Mouse (Mus musculus): ENCODE data around the gene Ccl3.

DNA sequence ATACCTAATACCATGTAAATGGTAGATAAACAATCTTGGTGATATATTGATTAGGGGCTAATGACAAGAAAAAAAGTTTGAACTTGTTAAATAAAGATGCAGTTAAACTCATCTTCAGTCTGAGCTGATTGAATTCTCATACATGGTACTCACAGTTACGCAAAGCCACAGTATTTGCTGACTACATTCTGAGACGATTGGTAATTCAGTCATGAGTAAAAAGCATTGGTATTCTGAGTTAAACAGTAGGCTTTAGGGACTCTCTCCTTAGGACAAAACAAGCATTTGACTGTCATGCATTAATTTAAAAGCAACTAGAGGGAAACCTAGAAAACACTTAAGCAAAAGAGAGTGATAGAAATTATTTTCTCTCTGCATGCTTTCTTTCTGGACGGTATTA is 25.6 kb downstream of the Ccl3 start:
- no peak for TF ChIP-seq EP300 (IDR thresholded peaks at IDR 0.05; ENCODE audit: low read depth)
- no peak for TF ChIP-seq CTCF (IDR thresholded peaks at IDR 0.05; ENCODE audit: low read depth)

All from liver, embryonic 14.5 days (tissue).